Mouse (Mus musculus) ZHBTc4 (cell line): ENCODE measurements at regions not wholly inside any gene's neighbourhood (a gene's known extent, or its start where the extent isn't known, plus 50 kb on each side); places are given as distances from the start of the nearest gene placed in this dataset.
A peak's percentile ranks its signal among the peaks of the same experiment; 100 is the strongest.

ENCODE experiments used
- DNase-seq: peaks from one replicate; pipeline ENCODE4 v3.0.0-alpha.2; 2011; ENCODE audit warnings: low read depth, low spot score

DNA sequence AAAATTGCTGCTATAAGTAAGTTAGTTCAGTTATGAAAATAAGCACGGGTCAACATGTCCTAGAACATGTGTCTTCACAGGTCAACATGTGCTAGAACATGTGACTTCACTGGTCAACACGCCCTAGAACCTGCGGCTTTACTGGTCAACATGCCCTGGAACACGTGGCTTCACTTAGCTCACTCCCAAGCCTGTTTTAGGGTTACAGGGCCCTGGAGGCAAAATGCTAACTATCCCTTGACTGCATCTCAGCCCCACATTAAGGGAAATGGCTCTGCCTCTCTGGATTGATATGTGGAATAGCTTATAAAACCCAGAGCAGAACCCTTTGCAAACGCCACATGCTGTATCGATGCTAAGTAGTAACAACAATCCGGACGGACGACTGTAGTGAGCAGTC lies 67.8 kb downstream of the Nkx6-1 start:
- DNase-seq = no peak

DNA sequence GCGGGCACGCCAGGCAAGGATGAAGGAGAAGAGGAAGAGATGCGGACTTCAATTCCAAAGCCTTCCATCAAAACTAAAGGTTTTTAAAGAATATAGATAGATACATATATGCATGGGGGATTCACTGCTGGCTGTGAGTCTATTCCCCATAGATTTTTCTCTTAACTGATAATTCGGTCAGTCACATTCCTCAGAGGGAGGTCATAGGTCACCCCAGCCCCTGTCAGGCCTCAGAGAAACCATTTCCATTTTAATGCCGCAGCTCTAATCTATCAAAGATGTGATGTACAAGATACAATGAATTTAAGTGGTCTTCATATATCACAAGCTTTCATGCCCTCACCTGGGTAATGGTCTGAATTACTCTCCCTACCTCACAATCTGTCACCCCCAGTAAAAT lies 73.6 kb downstream of the Nkx6-1 start:
- no peak for DNase-seq

DNA sequence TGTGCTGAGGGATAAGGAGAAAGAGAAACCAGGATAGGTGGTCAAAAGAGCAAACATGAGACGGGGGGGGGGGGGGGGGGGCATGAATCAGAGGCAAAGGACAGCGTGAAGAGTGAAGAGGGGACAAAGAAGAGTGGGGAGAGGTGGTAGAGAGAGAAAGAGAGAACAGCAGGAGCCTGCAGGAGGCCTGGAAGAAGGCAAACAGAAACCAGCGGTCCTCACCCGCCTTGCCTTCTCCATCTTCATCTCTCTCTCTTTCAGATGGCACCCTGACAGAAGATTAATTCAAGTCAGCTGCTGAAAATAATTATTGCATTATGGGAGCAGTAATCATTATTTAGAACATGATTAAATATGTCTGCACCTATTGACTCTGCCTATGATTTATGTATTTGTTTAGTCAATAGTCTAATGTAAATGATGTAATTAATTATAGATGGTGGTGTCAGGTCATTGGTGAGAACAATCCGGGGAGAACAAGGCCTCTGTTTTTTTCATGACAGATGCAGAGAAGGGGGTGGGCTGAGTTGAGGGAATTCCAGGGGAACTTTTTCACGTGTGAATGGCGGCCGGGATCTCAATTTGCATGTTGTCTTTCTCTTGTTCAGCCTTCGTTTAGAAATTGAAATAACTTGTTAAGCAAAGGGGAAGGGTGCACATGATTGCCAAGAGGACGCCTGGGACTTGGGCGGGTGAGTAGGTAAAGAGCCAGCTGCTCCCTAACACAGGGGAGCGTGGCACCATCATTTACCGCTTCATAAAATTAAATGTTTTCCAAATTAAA lies 74.3 kb downstream of the Nkx6-1 start:
- peak; percentile 4 for DNase-seq

DNA sequence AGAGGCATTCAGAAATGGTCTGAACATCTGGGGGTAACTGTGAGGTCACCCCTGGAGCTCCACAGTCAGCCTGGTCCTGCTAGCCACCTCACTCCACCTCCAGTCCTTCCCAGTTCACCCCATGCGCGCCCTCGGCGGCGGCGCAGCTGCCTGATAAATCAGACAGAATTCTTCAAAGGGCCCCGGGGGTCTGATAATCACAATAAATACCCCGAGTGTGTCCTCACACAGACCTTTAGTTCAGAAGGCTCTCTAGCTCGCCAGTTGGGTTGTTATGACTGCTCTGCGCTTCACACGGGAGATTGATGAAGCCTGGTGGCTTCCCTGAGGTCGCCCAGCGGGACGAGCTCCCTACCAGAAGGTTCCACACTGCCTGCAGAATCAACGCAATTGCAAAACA lies 91.8 kb downstream of the Nkx6-1 start:
- DNase-seq = no peak

DNA sequence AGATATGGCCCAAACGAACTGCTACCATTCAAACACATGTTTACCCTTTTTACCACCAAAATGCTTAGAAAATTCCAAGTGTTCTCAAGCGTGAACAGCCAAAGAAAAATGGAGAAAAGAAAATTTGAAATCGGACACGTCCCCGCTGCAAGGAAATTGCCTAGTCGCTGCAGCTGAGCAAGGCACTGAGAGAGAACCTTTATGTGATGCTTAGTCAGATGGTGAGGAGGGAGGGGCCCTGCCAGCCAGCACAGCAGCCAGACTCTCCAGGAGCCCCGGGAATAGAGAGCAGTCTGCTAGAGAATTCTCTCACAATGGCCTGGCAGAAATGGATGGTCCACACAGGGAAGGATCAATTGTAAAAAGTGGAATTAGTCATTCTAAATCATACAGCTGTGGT lies 99.0 kb downstream of the Nkx6-1 start:
- no peak for DNase-seq

DNA sequence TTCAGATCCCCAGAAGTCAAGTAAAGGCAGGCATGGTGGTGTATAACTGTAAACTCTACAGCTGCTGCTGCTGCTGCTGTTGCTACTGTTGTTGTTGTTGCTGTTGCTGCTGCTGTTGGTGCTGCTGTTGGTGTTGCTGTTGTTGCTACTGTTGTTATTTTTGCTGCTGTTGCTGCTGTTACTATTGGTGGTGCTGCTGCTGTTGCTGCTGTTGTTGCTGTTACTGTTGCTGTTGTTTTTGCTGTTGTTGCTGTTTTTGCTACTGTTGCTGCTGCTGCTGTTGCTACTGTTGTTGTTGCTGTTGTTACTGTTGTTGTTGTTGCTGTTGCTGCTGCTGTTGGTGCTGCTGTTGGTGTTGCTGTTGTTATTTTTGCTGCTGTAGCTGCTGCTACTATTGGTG lies 104.4 kb downstream of the Nkx6-1 start:
- no peak for DNase-seq

DNA sequence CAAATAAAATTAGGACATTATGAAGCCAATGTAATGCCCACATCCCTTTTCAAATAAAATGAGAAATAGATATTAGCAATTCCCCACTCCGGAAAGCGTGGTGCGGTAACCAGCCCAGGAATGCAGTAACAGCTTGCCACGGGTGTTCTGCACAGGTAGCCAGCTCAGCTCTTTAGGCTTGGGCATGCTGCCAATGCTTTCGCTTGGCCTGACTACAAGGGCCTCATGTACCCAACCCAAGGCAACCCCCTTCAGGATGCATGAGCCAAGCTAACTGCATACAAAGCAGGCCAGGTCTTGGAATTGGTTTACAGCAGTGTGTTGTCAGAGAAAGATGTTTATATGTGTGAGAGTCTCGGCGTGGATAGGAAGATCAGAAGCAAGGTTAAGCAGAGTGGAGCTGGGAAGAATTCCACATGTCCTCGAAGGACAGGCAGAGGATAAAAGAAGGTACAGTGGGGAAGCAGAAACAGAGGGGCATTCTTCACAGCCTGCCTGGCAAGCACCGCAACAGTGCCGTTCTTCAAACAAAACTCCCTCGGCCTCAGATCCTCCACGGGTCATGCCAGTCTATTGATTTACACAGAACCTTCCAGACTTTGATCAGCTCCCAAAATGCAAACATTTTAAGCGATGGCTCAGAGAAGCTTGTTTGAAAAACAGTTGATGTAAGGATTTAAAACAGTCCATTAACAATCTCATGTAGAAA lies 106.4 kb downstream of the Nkx6-1 start:
- DNase-seq = no peak

DNA sequence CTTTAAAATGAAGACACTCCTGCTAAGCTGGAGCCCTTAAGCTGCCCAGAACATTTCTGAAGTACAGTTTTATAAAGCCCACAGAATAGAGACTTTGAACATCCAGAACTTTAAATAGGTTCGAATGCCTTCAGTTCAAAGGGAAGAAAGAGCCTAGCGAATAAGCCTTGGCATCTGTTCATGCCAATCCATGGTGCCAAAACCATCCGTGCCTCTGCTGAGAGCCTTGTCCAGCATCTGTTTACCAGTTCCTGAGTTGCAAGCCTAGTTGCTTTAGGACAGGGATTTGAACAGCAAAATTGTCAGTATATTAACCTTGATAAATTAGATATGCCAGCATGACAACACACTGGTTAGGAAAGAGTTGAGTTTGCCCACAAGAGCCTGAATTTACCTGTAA lies 107.6 kb downstream of the Nkx6-1 start:
- no peak for DNase-seq

DNA sequence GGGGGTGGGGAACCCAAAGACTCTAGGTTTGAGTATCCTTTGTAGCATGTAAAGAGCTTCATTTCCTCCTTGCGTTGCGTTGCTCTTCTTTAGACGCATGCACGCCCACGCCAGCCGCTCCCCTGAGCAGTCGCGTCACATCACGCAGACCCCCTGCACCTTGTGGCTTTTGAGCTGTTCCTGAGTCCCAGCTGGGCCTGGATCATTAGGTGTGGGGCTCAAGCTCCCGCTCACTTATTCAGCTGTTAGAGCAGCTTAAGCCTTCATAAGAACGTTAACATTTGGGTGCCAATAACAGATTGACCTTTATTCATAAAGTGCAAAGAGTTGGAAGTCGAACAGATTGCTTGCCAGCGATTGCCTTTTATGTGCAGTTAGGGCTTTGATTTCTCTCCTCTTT lies 121.5 kb downstream of the Nkx6-1 start:
- DNase-seq = no peak

DNA sequence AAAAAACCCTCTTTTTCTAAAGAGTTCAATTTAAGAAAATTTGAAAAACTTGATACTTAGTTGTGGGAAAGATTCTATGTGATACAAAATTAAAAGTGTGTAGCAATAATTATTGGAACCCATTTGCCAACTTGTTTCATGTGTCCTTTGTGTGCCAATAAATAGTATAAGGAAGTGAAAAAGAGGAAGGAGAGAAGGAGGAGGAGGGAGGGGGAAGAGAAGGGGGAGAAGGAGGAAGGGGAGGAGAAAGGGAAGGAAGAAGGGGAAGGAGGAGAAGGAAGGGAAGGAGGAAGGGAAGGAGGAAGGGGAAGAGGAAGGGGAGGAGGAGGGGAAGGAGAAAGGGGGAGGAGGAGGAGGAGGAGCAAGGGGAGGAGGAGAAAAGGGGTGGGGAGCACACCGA lies 125.0 kb downstream of the Nkx6-1 start:
- DNase-seq = no peak

DNA sequence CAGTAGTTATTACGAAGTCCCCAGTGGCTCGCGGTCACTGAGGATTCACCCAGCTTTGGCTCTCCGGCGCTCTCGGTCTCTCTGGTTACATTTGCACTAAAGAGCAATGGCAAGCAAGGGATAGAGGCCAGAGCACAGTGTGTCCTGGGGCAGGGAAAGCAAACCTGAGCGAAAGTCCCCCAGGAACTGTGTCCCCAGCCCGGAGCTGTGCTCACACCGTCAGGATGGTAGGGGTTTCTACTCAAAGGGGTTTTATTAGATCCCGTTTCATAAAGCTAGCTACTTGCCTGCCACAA lies 125.6 kb downstream of the Nkx6-1 start:
- DNase-seq = no peak

DNA sequence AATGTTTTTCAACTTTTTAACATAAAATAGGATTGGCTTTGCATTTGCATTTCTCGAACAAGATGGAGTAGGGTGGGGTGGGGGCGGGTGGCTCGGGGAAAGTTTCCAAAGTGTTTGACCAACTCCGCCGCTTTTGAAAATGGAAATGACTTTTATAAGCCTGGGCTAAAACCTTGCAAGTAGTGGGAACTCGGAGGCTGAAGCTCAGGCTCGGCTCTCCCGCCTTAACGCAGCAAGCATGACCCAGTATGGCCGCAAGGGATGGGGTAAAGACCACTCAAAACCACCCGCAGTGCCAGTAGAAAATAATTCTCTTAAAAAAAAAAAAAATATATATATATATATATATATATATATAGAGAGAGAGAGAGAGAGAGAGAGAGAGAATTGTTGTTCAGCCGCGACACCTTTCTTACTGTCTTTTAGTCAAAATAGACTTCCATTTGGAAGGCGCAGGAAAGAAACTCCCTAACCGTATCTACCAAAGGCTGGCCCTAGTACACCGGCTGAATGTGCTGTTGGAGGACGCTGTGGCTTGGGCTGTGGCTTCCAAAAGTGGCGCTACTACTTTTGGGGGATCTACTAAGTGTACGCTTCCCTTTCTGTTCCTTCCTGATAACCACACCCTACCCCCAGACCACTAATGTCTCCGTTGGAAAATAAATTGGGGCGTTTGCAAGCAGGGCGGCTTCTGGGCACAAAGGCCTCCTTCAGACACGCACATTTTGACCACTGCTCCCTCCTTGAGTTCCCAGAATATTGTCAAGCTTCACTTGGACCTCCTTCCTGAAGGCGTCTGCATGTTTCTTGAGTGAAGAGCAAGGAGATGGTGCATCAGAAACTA lies 126.2 kb downstream of the Nkx6-1 start:
- DNase-seq = no peak

DNA sequence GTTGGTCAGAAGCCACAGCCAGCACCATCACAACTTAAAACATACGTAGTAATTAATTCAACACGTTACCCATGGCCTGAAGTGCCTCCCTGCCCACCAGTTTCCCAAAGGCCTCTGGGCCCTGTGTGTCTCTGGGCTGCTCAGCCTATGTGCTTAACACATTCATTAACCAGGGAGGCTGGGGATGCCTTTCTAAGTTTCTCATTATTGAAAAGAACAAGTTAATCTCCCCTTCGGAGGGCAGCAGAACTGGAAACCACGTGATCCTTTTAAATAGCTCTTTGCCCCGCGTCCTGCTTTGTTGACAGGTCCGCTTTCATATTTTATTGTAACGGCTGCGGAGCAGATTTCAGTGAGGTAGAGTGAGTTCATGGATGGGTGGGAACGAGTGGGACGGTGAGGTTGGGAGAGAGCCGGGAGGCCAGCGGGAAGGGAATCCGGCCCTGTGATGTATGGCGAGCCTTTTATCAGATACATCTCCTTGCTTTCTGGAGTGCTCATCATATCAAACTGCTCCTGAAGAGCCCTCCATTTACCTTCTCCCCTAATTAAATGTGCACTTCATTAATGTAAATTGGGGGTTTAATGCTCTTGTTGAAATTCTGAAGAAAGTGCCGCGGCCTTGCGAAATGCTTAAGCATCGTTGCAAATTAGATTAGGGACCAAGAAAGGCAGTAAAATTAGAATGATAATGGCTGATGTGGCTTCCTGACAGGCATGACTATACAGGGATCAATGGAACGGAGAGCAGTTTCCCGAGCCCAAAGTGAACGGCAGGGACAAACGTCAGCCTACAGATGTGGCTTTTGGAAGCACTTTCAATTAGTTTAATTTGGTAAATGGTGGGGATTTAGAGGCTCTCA lies 127.0 kb downstream of the Nkx6-1 start:
- peak; percentile 83 for DNase-seq

DNA sequence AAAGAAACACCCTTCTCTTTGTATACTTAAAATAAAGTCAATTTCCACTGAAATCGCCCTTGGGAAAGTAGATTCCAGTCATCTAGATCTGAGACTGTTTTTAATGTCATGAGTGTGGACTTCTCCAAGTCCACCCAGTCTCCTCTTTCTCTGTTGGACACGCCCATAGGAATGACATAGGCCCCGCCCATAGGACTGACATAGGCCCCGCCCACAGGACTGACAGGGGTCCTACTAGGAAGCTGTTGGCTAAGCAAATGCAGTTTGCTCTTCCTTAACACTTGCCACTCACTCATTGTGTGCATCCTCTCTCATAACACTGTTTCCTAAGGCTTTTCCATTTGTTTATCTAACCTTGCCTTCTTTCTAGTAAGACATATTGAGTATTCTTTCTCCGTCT lies 129.3 kb downstream of the Nkx6-1 start:
- peak; percentile 83 for DNase-seq

DNA sequence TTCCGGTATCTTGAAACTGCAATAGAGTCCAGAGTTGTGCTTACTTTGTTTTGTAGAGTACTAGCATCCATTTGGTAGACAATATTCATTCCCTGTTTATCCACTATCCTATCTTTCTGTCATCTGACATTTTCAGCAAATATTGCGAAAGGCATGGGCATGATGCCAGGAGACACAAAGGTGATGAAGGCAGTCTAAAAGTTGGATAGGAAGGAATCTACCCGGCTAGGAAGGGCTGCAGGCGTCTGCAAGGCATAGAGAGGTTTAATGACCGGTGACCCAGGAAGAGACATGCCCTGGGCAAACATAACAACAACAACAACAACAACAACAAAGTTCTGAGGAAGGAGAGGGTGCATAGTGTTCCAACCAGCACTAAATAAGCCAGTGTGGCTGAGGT lies 139.4 kb downstream of the Nkx6-1 start:
- DNase-seq = no peak

DNA sequence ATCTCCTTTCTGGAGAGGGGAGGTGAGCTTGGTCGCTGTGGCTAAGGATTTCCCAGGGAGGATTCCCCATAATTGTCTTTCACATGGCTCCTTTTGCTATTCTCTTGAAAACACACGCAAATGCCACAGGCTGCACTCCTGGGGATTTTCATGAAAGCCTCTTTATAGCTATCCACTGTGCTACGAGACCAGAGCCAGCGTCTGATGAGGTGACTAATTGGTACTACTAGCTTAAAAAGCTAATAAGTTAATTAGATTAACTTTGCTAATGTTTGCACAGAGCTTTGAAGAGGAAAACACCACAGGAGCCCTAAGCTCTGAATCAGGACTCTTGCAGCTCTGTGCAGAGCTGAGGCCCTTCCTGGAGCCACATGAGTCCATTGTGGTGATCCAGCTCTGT lies 140.1 kb downstream of the Nkx6-1 start:
- no peak for DNase-seq

DNA sequence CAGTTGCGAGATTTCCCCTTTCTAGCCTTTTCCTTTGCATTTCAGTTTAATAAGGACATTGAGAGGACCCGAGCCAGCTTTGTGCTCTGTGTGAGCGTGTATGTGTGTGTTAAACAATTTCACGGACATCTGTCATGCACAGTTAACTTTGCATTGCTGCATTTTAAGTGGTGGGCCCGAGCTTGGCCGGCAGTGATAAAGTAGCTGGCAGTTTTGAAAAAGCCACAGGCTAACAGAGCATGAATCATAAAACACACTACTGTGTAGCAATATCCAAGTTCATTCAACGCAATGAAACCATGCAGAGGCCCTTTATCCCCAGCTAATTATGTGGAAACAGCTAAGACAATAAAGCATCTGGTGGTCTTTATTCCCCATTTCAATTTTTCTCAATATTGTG lies 140.9 kb downstream of the Nkx6-1 start:
- no peak for DNase-seq

DNA sequence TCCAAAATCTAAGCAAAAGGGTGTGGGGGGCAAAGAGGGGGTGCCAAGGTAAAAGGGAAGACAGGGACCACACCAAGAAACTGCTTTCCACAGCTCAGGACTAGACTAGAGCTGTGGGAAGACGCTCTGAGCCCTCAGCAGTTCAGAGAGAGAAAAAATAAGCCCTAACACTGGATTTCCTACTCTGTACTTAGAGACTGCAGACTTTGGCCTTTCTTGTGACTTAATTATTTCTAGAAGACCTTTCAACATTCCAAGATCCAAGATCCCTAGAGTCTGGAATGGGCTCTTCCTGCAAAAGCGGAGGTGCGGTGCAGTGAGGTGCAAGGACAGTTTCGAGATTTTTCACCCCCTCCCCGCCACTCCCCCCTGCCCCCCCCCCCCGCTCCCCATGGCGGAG lies 141.3 kb downstream of the Nkx6-1 start:
- DNase-seq = no peak

DNA sequence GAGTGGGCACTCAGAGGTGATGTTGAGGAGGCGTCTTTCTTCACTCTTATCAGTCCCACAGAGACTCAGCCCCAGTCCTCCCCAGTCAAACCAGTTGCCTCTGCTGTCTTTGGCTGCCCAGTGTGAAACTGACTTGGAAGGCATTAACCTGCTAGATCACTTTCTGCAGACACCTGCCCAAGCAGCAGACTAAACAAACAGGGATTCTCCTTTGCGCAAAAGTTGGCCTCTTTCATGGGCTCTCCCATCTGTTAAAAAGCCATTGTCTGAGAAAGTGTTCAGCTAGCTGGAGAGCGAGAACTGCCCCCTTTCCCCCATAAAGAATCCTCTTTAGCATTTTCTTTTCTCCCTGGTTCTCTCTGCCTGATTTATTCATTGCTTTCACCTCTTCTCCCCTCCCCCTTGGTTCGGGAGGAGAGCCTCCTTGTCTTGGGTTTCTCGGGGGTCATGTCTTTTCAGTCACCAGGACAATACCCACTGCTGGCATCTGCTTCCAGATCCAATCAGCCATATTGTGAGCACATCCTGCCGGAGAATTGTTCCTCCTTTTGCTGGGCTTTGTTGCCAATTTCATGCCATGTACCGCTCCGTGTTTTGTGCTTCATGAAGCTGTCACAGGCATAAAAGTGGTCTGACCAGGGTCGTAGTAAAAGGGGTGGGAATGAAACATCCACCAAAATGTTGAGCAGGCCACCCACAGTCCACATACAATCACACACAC lies 143.7 kb downstream of the Nkx6-1 start:
- DNase-seq = peak; percentile 51

DNA sequence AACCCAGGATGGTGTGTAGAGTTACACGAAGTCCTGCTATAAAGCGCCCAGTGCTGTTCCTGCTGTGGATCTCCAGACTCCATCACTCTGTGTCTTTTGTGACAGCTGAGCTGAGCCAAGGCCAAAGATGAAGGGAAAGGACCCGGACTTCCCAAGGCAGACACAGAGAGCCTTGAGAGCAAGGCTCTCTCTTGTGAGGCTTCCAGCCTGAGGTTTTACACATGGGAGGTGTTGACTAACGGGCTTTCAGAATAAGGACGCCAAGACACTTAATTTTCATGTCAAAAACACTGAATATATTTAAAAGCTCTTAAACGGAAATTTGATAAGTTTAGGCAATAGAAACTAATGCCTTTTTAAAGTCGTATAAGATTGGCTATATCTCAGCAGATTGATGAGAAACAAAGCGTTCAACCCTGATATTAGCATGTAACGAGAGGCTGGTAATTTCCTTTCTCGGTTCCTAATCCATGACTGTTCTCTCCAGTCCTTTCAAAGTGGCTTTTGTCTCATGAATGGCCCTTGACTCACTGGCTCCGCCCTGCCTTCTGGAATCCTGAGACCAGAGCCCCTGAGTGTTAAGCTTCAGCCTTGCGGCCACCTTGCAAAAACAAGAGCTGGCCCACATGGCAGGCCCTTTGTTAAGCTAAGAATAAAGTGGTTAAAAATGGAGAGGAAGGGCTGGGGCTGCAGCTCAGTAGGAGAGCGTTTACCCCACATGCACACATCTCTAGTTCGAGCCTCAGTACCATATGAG lies 145.8 kb downstream of the Nkx6-1 start:
- DNase-seq = peak; percentile 78
